ENCODE assay signal across 8 mouse cellular contexts in the genomic region with DNA sequence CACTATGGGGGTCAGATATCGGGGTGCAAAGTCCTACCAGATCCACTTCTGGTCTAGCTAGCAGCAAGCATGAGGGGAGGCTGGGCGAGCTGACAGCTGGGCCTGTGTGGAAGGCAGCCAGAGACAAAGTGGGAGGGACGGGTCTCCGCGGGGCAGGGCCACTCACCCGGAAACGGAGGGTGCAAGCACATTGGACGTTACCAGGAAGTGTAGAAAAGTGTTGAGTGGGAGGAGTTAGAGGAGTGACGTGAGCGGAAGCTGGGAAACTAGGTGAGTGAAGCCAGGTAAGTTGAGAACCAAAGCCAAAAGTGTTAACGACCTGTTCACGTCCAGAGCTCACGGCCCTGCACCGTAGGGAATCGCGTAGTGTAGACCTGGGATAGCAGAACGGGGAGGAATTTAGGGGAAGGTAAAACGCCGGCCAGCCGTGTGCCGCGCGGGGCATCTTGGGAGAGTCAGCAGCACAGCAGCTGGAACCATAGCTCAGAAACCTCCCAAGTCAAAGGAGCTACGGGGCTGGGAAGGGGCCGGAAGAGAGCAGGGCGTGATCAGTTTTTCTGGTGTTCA. TPM values are rescaled to one million over a fixed set of nuclear protein-coding genes. Genes with fewer than 3 reads are reported as not detected.
DNase-seq lines count a peak whose midpoint lies in the region; ATAC-seq and TF ChIP-seq lines count a peak whose summit lies in the region.

A gene (plus strand): TSS at position 237 of the 567 bp plus-strand sequence.

- H3K27ac ChIP-seq in forebrain, embryonic 12.5 days = peak within 1 kb of the TSS; percentile 80
- peak within 1 kb of the TSS; percentile 90 for H3K27ac ChIP-seq in heart, postnatal 0 days (ENCODE audit: low read depth)
- peak within 1 kb of the TSS; percentile 89 for H3K27ac ChIP-seq in liver, embryonic 16.5 days (ENCODE audit: low read length)
- peak within 1 kb of the TSS; percentile 75 for H3K27ac ChIP-seq in neural tube, embryonic 13.5 days (replicated peaks)
- peak within 1 kb of the TSS; percentile 98 for H3K27ac ChIP-seq in testis, adult 2 months (ENCODE audit: control insufficient read depth, insufficient read depth, low read depth, low read length)

- peak within 1 kb of the TSS; percentile 58 for H3K4me2 ChIP-seq in forebrain, embryonic 12.5 days
- peak within 1 kb of the TSS; percentile 95 for H3K4me2 ChIP-seq in heart, postnatal 0 days (ENCODE audit: low read depth, low read length)
- H3K4me2 ChIP-seq in liver, embryonic 16.5 days (ENCODE audit: low read depth, low read length) = peak within 1 kb of the TSS; percentile 90
- H3K4me2 ChIP-seq in neural tube, embryonic 13.5 days = peak within 1 kb of the TSS; percentile 57

- H3K4me3 ChIP-seq in E14TG2a.4 (replicated peaks; ENCODE audit: low read length) = peak within 1 kb of the TSS; percentile 88
- H3K4me3 ChIP-seq in forebrain, embryonic 12.5 days (replicated peaks) = peak within 1 kb of the TSS; percentile 63
- H3K4me3 ChIP-seq in heart, postnatal 0 days (ENCODE audit: low read depth, low read length) = peak within 1 kb of the TSS; percentile 79
- H3K4me3 ChIP-seq in liver, embryonic 16.5 days (ENCODE audit: low read depth, low read length) = peak within 1 kb of the TSS; percentile 87
- H3K4me3 ChIP-seq in neural tube, embryonic 13.5 days = peak within 1 kb of the TSS; percentile 50
- H3K4me3 ChIP-seq in testis, adult 2 months (ENCODE audit: control insufficient read depth, low read depth, low read length) = peak within 1 kb of the TSS; percentile 100

- H3K4me1 ChIP-seq in E14TG2a.4 (replicated peaks; ENCODE audit: low read depth, low read length) = peaks cover 14% of the 10 kb centered on the region
- H3K4me1 ChIP-seq in forebrain, embryonic 12.5 days = peaks cover 9% of the 10 kb centered on the region
- peaks cover 7% of the 10 kb centered on the region; the same call in 1 of the 2 replicates for H3K4me1 ChIP-seq in heart, postnatal 0 days (ENCODE audit: control insufficient read depth, insufficient read depth)
- peaks cover 4% of the 10 kb centered on the region for H3K4me1 ChIP-seq in liver, embryonic 16.5 days (ENCODE audit: control insufficient read depth, low read depth, low read length)
- H3K4me1 ChIP-seq in neural tube, embryonic 13.5 days (replicated peaks) = peaks cover 10% of the 10 kb centered on the region
- peaks cover 2% of the 10 kb centered on the region; the same call in 1 of the 2 replicates for H3K4me1 ChIP-seq in testis, adult 2 months (ENCODE audit: control insufficient read depth, insufficient read depth, low read length)

- no peaks in the 10 kb centered on the region for H3K27me3 ChIP-seq in E14TG2a.4 (ENCODE audit: insufficient read depth, low read length)
- H3K27me3 ChIP-seq in forebrain, embryonic 12.5 days = 0 out of 2 replicates have a peak, but pooled peaks cover 4% of the 10 kb centered on the region
- 0 out of 2 replicates have a peak, but pooled peaks cover 2% of the 10 kb centered on the region for H3K27me3 ChIP-seq in heart, postnatal 0 days (ENCODE audit: control insufficient read depth, insufficient read depth, low read length)
- no peaks in the 10 kb centered on the region for H3K27me3 ChIP-seq in liver, embryonic 16.5 days (ENCODE audit: control insufficient read depth, insufficient read depth, low read depth, low read length)
- no peaks in the 10 kb centered on the region for H3K27me3 ChIP-seq in neural tube, embryonic 13.5 days
- H3K27me3 ChIP-seq in testis, adult 2 months (ENCODE audit: control insufficient read depth, insufficient read depth, low read length) = no peaks in the 10 kb centered on the region

- TF ChIP-seq CTCF in E14TG2a.4 (conservative IDR thresholded peaks at IDR 0.05; ENCODE audit: low read length) = no peak
- TF ChIP-seq CTCF in heart, postnatal 0 days (IDR thresholded peaks at IDR 0.05; ENCODE audit: low read depth) = no peak
- no peak for TF ChIP-seq CTCF in testis, adult 2 months (IDR thresholded peaks at IDR 0.05; ENCODE audit: control insufficient read depth, insufficient read depth, insufficient replicate concordance, low read depth, low read length)

- TF ChIP-seq POLR2A in testis, adult 2 months (IDR thresholded peaks at IDR 0.05; ENCODE audit: control insufficient read depth, low read depth, low read length) = peak; percentile 84

- TF ChIP-seq EP300 in heart, postnatal 0 days (IDR thresholded peaks at IDR 0.05; ENCODE audit: low read depth) = no peak

- WGBS in forebrain, embryonic 12.5 days = under 1% methylated on average over 26 of the region's 26 CpGs
- WGBS in heart, postnatal 0 days = under 1% methylated on average over 26 of the region's 26 CpGs
- under 1% methylated on average over 26 of the region's 26 CpGs for WGBS in liver, embryonic 16.5 days (ENCODE audit: insufficient replicate concordance)
- WGBS in neural tube, embryonic 13.5 days = under 1% methylated on average over 26 of the region's 26 CpGs

- ATAC-seq in forebrain, embryonic 12.5 days (ENCODE audit: low FRiP score) = peak; percentile 99
- ATAC-seq in heart, postnatal 0 days (ENCODE audit: insufficient read depth, low read depth) = peak; percentile 100
- ATAC-seq in liver, embryonic 16.5 days (ENCODE audit: low read depth) = peak; percentile 100
- peak; percentile 100 for ATAC-seq in neural tube, embryonic 13.5 days (ENCODE audit: low read depth)

- DNase-seq in c-Kit-positive CD71-positive TER-119-positive erythroid progenitor cells, embryonic 14.5 days (ENCODE audit: low spot score) = peak; percentile 91
- peak; percentile 93 for DNase-seq in heart, postnatal 0 days (ENCODE audit: low spot score)
- peak; percentile 94 to 96 for DNase-seq in kidney, postnatal 4 days

- H3K9ac ChIP-seq in forebrain, embryonic 12.5 days = peak within 1 kb of the TSS; percentile 48
- peak within 1 kb of the TSS; percentile 69 for H3K9ac ChIP-seq in heart, postnatal 0 days (replicated peaks; ENCODE audit: low read depth, low read length)
- H3K9ac ChIP-seq in liver, embryonic 16.5 days (ENCODE audit: low read depth, low read length) = peak within 1 kb of the TSS; percentile 64
- H3K9ac ChIP-seq in neural tube, embryonic 13.5 days = peak within 1 kb of the TSS; percentile 55

- no peaks in the 10 kb centered on the region for H3K9me3 ChIP-seq in E14TG2a.4 (ENCODE audit: low read length)
- H3K9me3 ChIP-seq in forebrain, embryonic 12.5 days = no peaks in the 10 kb centered on the region
- no peaks in the 10 kb centered on the region for H3K9me3 ChIP-seq in heart, postnatal 0 days (replicated peaks; ENCODE audit: control insufficient read depth, low read length)
- H3K9me3 ChIP-seq in liver, embryonic 16.5 days (replicated peaks; ENCODE audit: control insufficient read depth, low read length) = no peaks in the 10 kb centered on the region
- H3K9me3 ChIP-seq in neural tube, embryonic 13.5 days = no peaks in the 10 kb centered on the region

- H3K36me3 ChIP-seq in E14TG2a.4 (ENCODE audit: insufficient read depth, low read length) = peaks cover 15% of the 10 kb centered on the region
- H3K36me3 ChIP-seq in forebrain, embryonic 12.5 days (replicated peaks) = no peaks in the 10 kb centered on the region
- no peaks in the 10 kb centered on the region; the same call in 1 of the 2 replicates for H3K36me3 ChIP-seq in heart, postnatal 0 days (replicated peaks; ENCODE audit: control insufficient read depth, insufficient read depth, low read length)
- no peaks in the 10 kb centered on the region for H3K36me3 ChIP-seq in liver, embryonic 16.5 days (ENCODE audit: control insufficient read depth, insufficient read depth)
- H3K36me3 ChIP-seq in neural tube, embryonic 13.5 days = peaks cover 6% of the 10 kb centered on the region
- no peaks in the 10 kb centered on the region for H3K36me3 ChIP-seq in testis, adult 2 months (ENCODE audit: control insufficient read depth, insufficient read depth, low read length)

RNA-seq across cellular contexts. Expression of the gene that starts here (rescaled TPM):
- polyA plus RNA-seq in forebrain, embryonic 12.5 days (2016; fragmentation: Nextera tagmentation; extraction: Ambion mirVana) = 10.9 and 13.9 TPM in 2 replicates
- 5.1 and 6.3 TPM in 2 replicates for total RNA-seq in heart, postnatal 0 days (2014; rRNA removed; ENCODE audit: low replicate concordance)
- 9.7 and 9.9 TPM in 2 replicates for polyA plus RNA-seq in heart, postnatal 0 days (2015; fragmentation: Nextera tagmentation; extraction: Ambion mirVana)
- polyA plus RNA-seq in liver, embryonic 16.5 days (2015; fragmentation: Nextera tagmentation; extraction: Ambion mirVana) = 6.2 and 6.3 TPM in 2 replicates
- polyA plus RNA-seq in neural tube, embryonic 13.5 days (2015; fragmentation: Nextera tagmentation; extraction: Ambion mirVana) = 15.2 and 16.5 TPM in 2 replicates
- 2.5 and 3.3 TPM in 2 replicates for polyA plus RNA-seq in testis, adult 2 months (2012; rRNA removed)

Comparison
In these comparisons a context has a peak if more than half of its experiments do, and no peak if none do; other contexts are left out.
1. Peak in every context shown above with its lines: DNase-seq, ATAC-seq, H3K4me3 ChIP-seq and H3K27ac ChIP-seq.
2. H3K4me3 ChIP-seq: peak in every context shown above with its lines; median percentile 100 in testis, adult 2 months; 88 in E14TG2a.4; 87 in liver, embryonic 16.5 days; 79 in heart, postnatal 0 days; 63 in forebrain, embryonic 12.5 days; 50 in neural tube, embryonic 13.5 days.